Mouse (Mus musculus) forebrain, embryonic 13.5 days (tissue): Measurements from ENCODE around the gene Hfe. TPM values are rescaled to one million over a fixed set of nuclear protein-coding genes. Genes with fewer than 3 reads are reported as not detected.
A peak's percentile ranks its signal among the peaks of the same experiment; 100 is the strongest.
"Not testable (repeated sequence)": the region's sequence is repeated elsewhere in the genome, so short reads cannot be mapped to it uniquely, and the experiment has no call there.

Experiments used
- ATAC-seq: fragments of 200-750 bp; cut with Nextera tagmentation; 2 replicates; pipeline ENCODE4 v1.8.0; 2017
- H3K27ac ChIP-seq: fragments of 300-500 bp; sonication (generic); 2 replicates; pipeline ENCODE4 v1.5.1; 2015; ENCODE audit warnings: inconsistent platforms, mild to moderate bottlenecking, moderate library complexity
- H3K27me3 ChIP-seq: fragments of 300-500 bp; sonication (generic); 2 replicates; pipeline ENCODE4 v1.6.1; 2015; ENCODE audit warnings: mild to moderate bottlenecking, inconsistent platforms
- H3K36me3 ChIP-seq: fragments of 300-500 bp; sonication (generic); 2 replicates; pipeline ENCODE4 v1.6.1; 2015; ENCODE audit warnings: mild to moderate bottlenecking, inconsistent platforms; ENCODE audit not compliant: poor library complexity, severe bottlenecking
- H3K4me1 ChIP-seq: fragments of 300-500 bp; sonication (generic); 2 replicates; pipeline ENCODE4 v1.6.1; 2015; ENCODE audit warnings: inconsistent platforms
- H3K4me2 ChIP-seq: fragments of 300-500 bp; sonication (generic); 2 replicates; pipeline ENCODE4 v1.6.1; 2015; ENCODE audit warnings: inconsistent platforms, mild to moderate bottlenecking, moderate library complexity
- H3K4me3 ChIP-seq: fragments of 300-500 bp; sonication (generic); 2 replicates; pipeline ENCODE4 v1.5.1; 2015; ENCODE audit warnings: mild to moderate bottlenecking, inconsistent platforms
- H3K9ac ChIP-seq: fragments of 300-500 bp; sonication (generic); 2 replicates; pipeline ENCODE4 v1.6.1; 2015; ENCODE audit warnings: mild to moderate bottlenecking, inconsistent platforms
- H3K9me3 ChIP-seq: fragments of 300-500 bp; sonication (generic); replicated peaks from 2 replicates; pipeline ENCODE4 v1.6.1; 2016; ENCODE audit warnings: inconsistent platforms
- WGBS: fragments of 180-500 bp; shearing (Covaris S2); methylation state at CpG from one replicate; pipeline ENCODE4 v1.1.7; 2015; 5-methylcytosine and 5-hydroxymethylcytosine counted together
- polyA plus RNA-seq: library from polyadenylated mRNA; unstranded; fragments of >200 nt; fragmentation: Nextera tagmentation; extraction: Ambion mirVana; gene quantifications from 2 replicates; pipeline ENCODE4 v1.2.1, GENCODE M21; 2015

Hfe gene
- polyA plus RNA-seq, 1 experiment from 2014 or later, result 2.2 TPM

DNA sequence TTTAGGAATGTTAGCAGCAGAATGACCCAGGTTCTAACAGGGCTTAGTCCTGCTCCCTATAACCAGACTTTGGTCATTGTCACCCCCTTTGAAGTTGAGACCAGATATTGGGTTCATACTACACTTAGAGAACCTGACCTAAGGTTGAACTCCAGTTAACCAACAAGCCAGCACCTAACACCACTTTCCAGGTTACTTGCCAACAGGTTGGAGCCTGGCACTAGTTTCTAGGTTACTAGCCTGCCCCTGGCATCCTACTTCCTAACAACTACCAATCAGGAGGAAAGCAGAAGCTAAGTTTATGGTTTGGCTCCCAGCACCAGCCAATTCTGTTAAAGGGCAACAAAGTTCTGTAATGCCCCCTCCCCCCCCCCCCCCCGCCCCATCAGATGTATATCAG lies 14.6 kb upstream of the Hfe start:
- Histone ChIP-seq H3K9ac (no peak overlapping the region), H3K36me3 (no peaks in the 10 kb centered on the region), H3K4me2 (no peak overlapping the region), H3K27me3 (no peaks in the 10 kb centered on the region), H3K4me3 (no peak overlapping the region), H3K27ac (no peak overlapping the region), H3K9me3 (no peaks in the 10 kb centered on the region), H3K4me1 (no peaks in the 10 kb centered on the region)
- ATAC-seq, result no peak
- 38% methylated on average over 1 of the region's 1 CpGs for WGBS

DNA sequence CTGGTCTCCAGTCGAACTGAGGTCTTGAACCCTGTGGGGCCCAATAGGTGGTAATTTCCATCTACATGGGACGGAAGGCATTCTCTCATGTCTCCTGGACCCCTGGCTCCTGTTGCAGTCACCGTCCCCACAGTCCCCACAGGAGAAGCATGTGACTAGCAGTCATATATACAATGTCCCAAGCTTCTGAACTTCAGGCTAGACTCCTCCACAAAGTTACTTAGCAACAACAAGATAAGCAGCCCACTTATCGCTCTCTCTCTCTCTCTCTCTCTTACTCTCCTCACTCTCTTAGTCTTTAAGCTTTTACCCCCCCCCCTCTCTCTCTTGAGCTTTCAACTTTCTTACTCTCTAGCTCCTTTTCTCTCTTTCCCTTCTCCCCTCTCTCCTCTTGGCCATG lies 13.6 kb upstream of the Hfe start:
- 90% methylated on average over 4 of the region's 4 CpGs for WGBS
- no peaks in the 10 kb centered on the region for H3K36me3 ChIP-seq
- H3K4me2 ChIP-seq, result no peak overlapping the region
- H3K4me3 ChIP-seq, result no peak overlapping the region
- no peak for ATAC-seq
- no peak overlapping the region for H3K9ac ChIP-seq
- no peak overlapping the region for H3K27ac ChIP-seq
- no peaks in the 10 kb centered on the region for H3K27me3 ChIP-seq
- H3K4me1 ChIP-seq, result no peaks in the 10 kb centered on the region
- no peaks in the 10 kb centered on the region for H3K9me3 ChIP-seq

GRCm38 (mm10) chr13:23717593-23718245 lies 7.1 kb upstream of the Hfe start:
- H3K4me2 ChIP-seq, H3K4me1 ChIP-seq, H3K27ac ChIP-seq, H3K9ac ChIP-seq, H3K36me3 ChIP-seq, ATAC-seq, H3K9me3 ChIP-seq, H3K27me3 ChIP-seq, H3K4me3 ChIP-seq: not testable (repeated sequence)
- 13% methylated on average over 2 of the region's 2 CpGs for WGBS

DNA sequence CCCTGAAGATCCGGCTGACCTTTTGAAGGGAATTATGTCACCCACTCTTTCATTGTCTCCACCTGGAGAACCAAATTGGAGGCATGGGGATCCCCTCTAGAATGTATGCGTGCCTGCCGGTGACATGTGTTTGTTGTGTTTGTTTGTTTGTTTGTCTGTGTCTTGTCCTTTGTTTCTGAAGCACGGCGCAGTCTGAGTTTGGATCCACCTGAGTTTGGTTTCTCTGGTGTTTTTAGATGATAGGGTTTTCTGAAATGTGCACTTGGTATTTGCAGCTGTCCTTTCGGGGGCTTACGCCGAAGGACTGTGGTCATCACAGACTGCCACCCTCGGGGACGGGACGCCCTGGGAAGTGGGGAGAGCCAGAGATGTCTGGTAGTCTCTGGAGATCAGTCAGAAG lies 6.5 kb upstream of the Hfe start:
- no peaks in the 10 kb centered on the region for H3K27me3 ChIP-seq
- no peaks in the 10 kb centered on the region for H3K4me1 ChIP-seq
- no peaks in the 10 kb centered on the region for H3K36me3 ChIP-seq
- H3K9ac ChIP-seq, result no peak overlapping the region
- no peak overlapping the region for H3K4me3 ChIP-seq
- no peak overlapping the region for H3K4me2 ChIP-seq
- no peak for ATAC-seq
- no peak overlapping the region for H3K27ac ChIP-seq
- 66% methylated on average over 11 of the region's 11 CpGs for WGBS
- H3K9me3 ChIP-seq, result no peaks in the 10 kb centered on the region

- H3K36me3 ChIP-seq, result no peaks in the 10 kb centered on the region
- H3K9me3 ChIP-seq, result no peaks in the 10 kb centered on the region
- H3K27ac ChIP-seq, result no peak overlapping the region
- no peaks in the 10 kb centered on the region for H3K4me1 ChIP-seq
- H3K4me3 ChIP-seq, result no peak overlapping the region
- no peak overlapping the region for H3K4me2 ChIP-seq
- H3K27me3 ChIP-seq, result no peaks in the 10 kb centered on the region
- H3K9ac ChIP-seq, result no peak overlapping the region
- 83% methylated on average over 5 of the region's 5 CpGs for WGBS
- ATAC-seq, result no peak
Measured at GRCm38 (mm10) chr13:23716261-23717042, 5.8 kb upstream of the Hfe start.

DNA sequence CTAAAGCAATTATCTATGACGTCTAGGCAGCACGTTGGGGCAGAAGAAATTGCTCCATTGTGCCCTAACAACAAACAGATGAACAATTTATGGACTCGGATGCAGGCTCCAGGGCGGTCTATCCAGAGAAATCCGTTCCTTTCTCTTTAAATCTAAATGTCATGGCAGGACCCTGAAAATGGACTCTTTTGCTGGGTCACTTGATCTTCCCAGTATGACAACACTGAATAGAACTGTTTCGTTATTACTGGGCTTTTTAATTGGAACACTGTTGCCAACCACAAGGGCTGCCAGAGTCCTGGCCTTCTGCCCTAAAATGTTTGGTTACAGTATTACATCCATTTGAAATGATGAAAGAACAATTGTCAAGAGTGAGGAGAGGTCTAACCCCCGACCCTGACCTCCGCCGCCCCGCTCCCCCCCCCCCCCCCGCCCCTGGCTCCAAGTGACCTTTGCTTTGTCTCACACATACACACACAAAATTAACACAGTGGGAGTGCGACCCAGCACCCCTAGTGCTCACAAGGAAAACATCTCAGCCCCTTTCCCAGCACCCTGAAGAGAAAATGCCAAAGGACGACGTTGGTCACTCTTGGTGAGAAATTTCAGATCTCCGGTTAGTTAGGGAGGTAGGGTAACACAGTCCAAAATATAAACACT lies 810 bp downstream of the Hfe start:
- ATAC-seq, result no peak
- Histone ChIP-seq H3K27ac (no peak overlapping the region), H3K9me3 (no peaks in the 10 kb centered on the region), H3K9ac (peak overlapping the region; percentile 37), H3K36me3 (no peaks in the 10 kb centered on the region), H3K4me2 (peak overlapping the region; percentile 57), H3K4me1 (peaks cover 13% of the 10 kb centered on the region), H3K4me3 (peak overlapping the region; percentile 30), H3K27me3 (no peaks in the 10 kb centered on the region)
- 19% methylated on average over 15 of the region's 15 CpGs for WGBS

DNA sequence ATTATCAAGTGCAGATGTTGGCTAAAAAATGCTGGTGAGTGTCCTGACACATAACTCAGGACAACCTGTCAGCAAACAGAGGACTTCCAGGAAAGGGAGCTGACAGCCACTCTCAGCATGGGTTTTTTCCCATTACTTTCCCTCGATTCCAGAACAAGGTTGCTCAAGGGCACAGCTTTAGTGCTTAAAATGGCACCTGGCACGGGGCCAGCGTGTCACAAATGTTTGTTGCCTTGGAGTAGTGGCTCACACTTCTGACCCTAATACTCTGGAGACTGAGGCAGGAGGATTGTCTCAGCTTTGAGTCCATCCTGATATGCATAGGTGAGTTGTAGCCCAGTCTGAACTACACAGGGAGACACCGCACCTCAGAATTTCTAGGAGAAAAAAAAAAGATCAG lies 2.0 kb downstream of the Hfe start:
- no peak for ATAC-seq
- no peak overlapping the region for H3K27ac ChIP-seq

DNA sequence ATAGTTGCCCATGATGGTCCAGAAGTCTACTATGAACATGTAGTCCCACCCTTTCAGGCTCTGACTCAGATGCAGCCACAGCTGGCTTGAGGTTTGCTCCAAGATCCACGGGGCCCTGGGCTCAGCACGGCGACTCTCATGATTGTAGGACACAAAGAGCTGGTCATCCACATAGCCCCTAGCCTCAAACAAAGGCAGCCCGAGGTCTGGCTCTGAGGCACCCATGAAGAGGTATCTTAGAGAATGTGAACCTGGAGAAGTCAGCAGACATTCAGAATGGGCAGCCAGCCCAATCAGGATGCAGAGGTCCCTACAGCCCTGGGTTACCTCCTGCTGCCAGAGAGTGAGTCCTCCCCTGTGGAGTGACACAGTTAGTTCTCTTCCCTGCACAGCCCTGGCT lies 2.6 kb downstream of the Hfe start:
- no peak for ATAC-seq
- WGBS, result 89% methylated on average over 4 of the region's 4 CpGs
- no peaks in the 10 kb centered on the region for H3K27me3 ChIP-seq

More for the DNA sequence above, 2.0 kb downstream of the Hfe start:
- no peaks in the 10 kb centered on the region for H3K9me3 ChIP-seq
- no peak overlapping the region for H3K4me2 ChIP-seq
- H3K4me3 ChIP-seq, result no peak overlapping the region
- H3K36me3 ChIP-seq, result no peaks in the 10 kb centered on the region
- no peaks in the 10 kb centered on the region for H3K27me3 ChIP-seq
- peaks cover 13% of the 10 kb centered on the region for H3K4me1 ChIP-seq
- no peak overlapping the region for H3K9ac ChIP-seq
- 75% methylated on average over 4 of the region's 4 CpGs for WGBS

GRCm38 (mm10) chr13:23706771-23707170 lies 3.9 kb downstream of the Hfe start:
- H3K4me1 ChIP-seq, result peaks cover 13% of the 10 kb centered on the region
- 91% methylated on average over 12 of the region's 12 CpGs for WGBS
- H3K27ac ChIP-seq, result no peak overlapping the region
- ATAC-seq, result no peak
- no peak overlapping the region for H3K9ac ChIP-seq
- H3K4me3 ChIP-seq, result no peak overlapping the region
- no peaks in the 10 kb centered on the region for H3K36me3 ChIP-seq
- no peak overlapping the region for H3K4me2 ChIP-seq
- no peaks in the 10 kb centered on the region for H3K27me3 ChIP-seq
- no peaks in the 10 kb centered on the region for H3K9me3 ChIP-seq

More for the DNA sequence above, 2.6 kb downstream of the Hfe start:
- Histone ChIP-seq H3K4me3 (no peak overlapping the region), H3K27ac (no peak overlapping the region), H3K9ac (no peak overlapping the region), H3K4me2 (no peak overlapping the region), H3K36me3 (no peaks in the 10 kb centered on the region), H3K4me1 (peaks cover 13% of the 10 kb centered on the region), H3K9me3 (no peaks in the 10 kb centered on the region)

DNA sequence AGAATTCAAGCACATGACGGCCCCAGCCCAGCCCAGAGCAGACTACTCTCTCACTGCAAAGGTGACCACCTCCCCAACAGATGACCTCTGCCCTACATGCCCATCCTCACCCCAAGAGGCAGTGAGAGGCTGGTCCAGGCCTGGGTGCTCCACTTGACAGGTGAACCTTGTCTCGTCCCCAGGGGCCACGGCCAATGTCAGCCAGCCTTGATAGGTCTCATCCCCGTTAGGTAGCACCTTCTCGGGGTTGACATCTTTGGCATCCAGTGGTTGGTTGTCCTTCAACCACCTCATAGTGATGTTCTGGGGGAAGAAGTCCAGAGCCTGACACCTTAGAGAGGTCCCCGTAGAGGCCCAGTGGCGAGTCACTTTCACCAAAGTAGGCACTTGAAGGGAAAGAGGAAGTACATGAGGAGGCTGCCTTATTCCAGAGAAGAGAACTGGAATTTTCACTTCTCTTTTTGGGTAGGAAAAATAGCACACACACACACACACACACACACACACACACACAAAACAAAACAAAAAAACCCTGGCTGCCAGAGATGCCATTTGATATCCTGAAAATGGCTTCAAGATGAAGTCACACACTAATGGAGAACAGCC lies 4.8 kb downstream of the Hfe start:
- ATAC-seq, result no peak
- Histone ChIP-seq H3K9me3 (no peaks in the 10 kb centered on the region), H3K4me2 (no peak overlapping the region), H3K27ac (no peak overlapping the region), H3K4me3 (no peak overlapping the region), H3K9ac (no peak overlapping the region), H3K27me3 (no peaks in the 10 kb centered on the region), H3K36me3 (no peaks in the 10 kb centered on the region), H3K4me1 (peaks cover 13% of the 10 kb centered on the region)
- 92% methylated on average over 7 of the region's 7 CpGs for WGBS

DNA sequence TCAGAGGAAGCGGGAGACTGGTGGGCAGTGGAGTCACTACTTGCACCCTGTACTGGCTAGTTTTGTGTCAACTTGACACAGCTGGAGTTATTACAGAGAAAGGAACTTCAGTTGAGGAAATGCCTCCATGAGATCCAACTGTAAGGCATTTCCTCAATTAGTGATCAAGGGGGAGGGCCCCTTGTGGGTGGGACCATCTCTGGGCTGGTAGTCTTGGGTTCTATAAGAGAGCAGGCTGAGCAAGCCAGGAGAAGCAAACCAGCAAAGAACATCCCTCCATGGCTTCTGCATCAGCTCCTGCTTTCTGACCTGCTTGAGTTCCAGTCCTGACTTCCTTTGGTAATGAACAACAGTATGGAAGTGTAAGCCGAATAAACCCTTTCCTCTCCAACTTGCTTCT lies 7.9 kb downstream of the Hfe start:
- H3K4me2 ChIP-seq, H3K9me3 ChIP-seq, H3K27me3 ChIP-seq, H3K36me3 ChIP-seq, ATAC-seq, H3K9ac ChIP-seq, H3K4me3 ChIP-seq, H3K4me1 ChIP-seq, H3K27ac ChIP-seq: not testable (repeated sequence)
- WGBS, result 91% methylated on average over 2 of the region's 2 CpGs

DNA sequence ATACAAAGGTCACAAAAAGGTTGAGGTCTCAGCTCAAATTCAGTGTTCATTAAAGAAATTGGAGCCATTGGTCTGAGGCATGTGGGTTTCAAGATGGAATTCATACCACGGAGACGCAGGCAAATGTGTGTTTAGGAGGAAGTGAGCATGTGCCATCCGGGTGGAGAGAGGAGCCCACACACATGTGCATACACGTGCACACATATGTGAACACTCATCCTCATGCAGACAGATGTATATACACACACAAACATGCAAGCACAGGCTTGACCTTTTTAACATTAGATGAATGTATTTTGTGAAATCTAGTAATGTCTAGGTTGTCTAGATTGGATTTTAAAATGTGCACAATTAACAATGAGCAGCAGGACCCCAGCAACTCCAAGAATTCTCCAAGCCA lies 8.4 kb downstream of the Hfe start:
- H3K4me2 ChIP-seq, result no peak overlapping the region
- no peak for ATAC-seq
- no peak overlapping the region for H3K4me3 ChIP-seq
- peaks cover 14% of the 10 kb centered on the region for H3K4me1 ChIP-seq
- WGBS, result 86% methylated on average over 4 of the region's 4 CpGs
- H3K9ac ChIP-seq, result no peak overlapping the region
- H3K36me3 ChIP-seq, result no peaks in the 10 kb centered on the region
- no peaks in the 10 kb centered on the region for H3K9me3 ChIP-seq
- no peaks in the 10 kb centered on the region for H3K27me3 ChIP-seq
- no peak overlapping the region for H3K27ac ChIP-seq
